Mouse (Mus musculus) urinary bladder, adult 2 months (tissue): ENCODE measurements around the gene Polr2e. TPM values are rescaled to one million over a fixed set of nuclear protein-coding genes. Genes with fewer than 3 reads are reported as not detected.

ENCODE experiments used
- DNase-seq: peaks from one replicate; pipeline ENCODE4 v3.0.0; 2022; ENCODE audit warnings: low spot score
- polyA plus RNA-seq: library from polyadenylated mRNA; depleted of rRNA; stranded (reverse); fragments of >200 nt; gene quantifications from 2 replicates; pipeline ENCODE4 v1.2.3, GENCODE M21; 2012

Gene Polr2e
- polyA plus RNA-seq, 1 experiment = 178 TPM

DNA sequence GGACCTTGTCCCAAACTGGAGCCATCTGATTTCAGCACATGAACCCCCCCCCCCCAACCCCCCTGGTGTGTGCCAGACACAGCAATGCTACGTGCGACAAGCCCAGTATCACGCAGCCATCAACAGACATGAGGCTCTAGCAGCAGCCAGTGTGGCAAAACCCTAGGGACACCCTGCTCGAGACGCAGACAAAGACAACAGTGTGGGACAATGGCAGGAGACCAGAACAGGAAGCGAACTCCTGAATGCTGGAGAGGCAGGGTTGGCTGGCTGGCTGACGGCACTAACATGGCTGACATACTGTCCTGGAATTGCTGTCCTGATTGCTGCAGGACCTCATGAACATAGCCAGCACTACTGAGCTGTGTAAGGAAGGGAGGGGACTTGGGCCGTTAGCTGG is 4.4 kb downstream of the Polr2e start:
- no peak for DNase-seq

DNA sequence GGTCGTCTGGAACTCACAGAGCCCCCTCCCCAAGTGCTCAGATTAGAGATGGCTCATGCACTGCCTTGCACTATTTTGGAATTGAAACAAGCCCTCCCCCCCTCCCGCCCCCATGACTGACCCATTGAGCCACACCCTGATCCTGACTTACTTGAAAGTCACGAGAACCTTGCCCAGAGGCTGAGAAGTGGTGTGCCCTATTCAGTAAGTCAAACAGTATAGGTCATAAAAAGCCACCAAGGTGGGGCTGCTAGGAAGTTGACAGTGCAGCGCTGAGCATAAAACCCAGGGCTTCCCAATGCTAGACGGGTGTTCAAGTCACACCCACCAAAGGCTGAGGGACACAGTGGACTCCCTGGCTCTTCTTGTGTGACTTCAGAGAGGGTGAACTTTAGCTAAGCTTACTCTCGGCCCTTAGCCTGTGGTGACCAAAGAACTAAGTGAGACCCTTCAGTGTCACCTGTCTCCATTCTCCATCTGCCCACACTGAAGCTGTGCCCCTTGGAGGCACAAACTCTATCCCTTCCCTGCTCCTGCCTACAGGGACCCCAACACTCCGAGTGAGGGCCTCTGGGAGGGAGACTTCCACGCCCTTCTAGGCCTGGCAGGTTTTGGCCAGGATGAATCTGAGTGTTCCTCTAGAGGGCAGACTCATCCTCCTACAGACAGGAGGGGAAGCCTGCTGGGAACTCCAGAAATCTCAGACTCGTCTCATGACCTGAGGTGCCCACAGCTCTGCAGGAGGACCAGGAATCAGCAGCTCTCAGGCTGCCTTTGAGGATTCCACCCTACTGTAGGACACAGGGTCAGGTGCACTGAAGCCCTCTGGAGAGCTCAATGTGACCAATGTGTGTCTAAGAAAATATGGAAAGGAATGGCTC is 5.8 kb downstream of the Polr2e start:
- DNase-seq = no peak

DNA sequence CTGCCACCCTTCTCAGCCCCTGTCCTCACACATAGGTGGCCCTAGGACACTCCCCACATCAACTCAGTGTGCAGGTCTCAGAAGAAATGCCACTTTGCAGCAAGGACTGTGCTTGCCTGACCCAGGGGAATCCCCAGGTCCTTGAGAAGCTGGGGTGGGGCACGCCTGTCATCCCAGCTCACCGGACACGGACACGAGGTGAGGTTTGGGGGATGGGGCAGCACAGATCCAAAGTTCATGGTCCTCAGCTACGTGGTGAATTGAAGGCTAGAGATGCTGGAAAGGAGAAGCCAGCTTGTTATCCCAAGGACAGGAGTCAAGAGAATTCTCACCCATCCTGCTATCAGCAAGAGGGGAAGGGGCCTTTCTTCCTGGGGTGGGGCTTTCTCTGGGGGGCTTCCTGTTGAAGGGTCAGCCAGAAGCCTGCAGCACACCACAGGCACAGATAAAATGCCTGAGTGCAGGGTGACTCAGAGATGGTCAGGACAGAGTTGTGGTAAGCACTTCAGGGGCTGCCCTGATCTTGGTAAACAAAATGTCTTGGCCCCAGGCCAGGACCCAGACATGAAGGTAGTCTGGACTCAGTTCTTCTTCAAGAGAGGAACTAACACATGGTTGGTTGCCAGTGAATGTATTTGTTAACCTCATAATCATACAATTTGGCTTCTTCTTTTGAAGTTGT is 6.7 kb downstream of the Polr2e start:
- DNase-seq = no peak

DNA sequence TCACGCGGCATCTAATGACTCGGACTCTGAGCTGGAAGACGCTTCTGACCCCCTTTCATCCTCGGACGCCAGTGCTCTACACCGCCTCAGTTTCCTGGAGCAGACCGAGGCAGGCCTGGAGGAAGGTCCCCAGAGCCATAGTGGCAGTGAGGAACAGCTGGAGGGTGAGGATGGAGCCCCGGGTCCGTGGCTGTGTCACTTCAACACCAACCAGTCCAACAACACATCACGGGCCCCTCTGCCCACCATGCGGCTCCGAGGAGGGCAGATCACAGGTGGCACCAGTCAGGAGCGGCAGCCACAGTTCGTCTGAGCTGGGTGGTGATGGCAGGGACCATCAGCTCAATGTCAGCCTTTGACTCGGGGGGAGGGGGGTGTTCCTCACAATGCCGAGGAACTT is 8.9 kb downstream of the Polr2e start:
- no peak for DNase-seq

DNA sequence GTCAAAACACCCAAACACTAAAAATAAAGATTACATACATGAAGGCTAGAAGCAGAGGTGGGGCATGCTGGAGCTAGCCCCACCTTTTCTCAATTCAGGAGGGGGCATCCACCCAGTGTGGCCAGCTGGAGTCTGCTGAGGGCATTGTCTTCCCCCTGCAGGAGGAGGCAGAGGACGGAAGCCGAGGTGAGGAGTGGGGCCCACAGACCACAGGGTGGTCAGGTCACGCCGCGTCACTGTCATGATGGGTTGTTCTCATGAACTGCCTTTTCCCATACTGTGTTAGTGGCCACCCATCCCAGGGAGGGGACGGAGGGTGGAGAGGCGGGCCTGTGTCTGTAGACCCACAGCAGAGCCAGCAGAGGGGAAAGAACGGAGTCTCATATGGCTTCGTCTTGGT is 9.4 kb downstream of the Polr2e start:
- DNase-seq = no peak

DNA sequence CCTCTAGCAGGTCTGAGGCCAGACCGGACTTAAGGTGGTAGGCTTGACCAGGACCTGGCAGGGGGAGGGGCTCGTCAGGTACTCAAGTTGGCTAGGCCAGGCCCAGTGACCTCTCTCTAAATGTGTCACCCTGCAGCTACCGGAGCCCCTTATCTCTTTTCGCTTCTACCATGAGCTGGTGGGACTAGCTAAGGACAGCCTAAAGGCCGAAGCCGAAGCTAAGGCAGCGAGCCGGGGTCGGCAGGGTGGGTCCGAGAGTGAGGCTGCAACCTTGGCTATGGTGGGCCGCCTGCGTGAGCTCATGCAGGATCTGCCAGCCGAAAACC is 11.1 kb downstream of the Polr2e start:
- no peak for DNase-seq

DNA sequence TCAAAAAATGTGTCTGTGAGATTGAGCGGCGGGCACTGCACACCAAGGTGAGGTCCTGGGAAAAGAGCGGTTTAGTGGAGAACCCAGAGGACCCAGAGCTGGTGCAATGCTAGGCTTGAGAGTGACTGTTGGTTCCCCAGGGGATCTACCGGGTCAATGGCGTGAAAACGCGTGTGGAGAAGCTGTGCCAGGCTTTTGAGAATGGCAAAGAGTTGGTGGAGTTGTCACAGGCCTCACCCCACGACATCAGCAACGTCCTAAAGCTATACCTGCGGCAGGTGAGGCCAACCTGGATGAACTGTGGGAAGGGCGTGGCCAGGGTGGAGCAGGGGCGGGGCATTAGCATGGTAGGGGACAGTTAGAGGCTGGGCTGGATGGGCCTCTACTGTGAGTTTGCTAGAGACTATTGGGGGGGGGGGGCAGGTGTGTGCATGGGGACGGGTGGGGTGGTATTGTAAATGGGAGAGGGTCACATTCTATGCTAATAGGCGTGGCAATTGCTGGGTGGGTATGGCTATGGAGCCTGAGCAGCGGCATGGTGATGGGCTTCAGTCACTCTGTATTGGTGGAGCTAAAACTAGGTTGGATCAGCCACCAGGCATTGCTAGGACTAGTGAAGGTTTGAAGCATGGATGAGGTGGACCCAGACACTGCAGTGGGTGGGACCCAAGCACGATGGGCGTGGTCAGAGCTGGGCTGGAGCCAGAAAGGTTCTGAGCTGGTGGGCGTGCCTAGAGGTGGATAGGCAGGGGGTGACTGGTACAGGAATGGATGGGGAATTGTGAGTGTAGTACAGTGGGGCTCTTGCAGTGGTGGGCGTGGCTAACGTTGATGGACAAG is 11.7 kb downstream of the Polr2e start:
- no peak for DNase-seq

DNA sequence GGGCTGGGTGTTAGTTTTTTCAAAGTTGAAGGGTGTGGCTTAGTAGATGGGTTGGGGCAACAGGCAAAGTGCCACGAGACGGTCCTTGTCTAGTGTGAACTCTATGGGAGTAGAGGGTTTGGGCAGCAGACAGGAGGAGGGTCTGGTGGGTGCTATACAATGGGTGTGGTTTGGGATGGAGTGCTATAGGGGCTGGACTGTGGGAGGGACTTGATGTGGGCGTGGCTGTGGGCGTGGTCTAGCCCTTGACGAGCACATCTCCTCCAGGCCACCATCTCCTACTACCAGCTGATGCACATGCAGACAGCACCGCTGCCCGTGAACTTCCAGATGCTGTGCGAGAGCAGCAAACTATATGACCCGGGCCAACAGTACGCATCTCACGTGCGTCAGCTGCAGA is 13.7 kb downstream of the Polr2e start:
- DNase-seq = no peak

DNA sequence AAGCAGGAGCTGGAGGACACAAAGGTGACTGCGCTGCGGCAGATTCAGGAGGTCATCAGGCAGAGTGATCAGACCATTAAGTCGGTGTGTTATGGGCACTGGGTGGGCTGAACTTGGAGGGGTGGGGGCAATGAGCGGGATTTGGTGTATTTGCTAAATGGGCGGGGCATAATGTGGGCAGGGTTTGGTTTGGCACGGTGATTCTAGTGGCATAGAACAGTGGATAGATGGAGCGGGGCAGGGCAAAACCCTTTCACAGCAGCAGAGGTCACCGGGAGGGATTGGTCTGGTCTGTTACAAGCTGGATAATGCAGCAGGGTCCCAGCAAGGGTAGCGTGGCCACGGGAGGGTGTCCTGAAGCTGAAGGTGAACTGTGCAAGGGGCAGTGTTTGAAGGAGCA is 14.1 kb downstream of the Polr2e start:
- DNase-seq = no peak

DNA sequence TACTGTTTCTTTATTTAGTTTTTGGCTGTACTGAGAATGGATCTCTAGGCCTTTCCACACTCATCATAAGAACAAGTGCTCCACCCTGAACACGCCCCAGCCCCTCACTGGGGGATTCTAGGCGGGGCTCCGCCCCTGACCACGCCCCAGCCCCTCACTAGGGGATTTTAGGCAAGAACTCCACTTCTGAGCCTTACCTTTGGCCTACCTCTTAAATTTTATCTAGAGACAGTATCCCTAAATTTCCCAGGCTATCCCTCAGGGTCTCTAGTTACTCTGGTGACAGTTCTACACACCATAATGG is 14.6 kb downstream of the Polr2e start:
- DNase-seq = no peak

DNA sequence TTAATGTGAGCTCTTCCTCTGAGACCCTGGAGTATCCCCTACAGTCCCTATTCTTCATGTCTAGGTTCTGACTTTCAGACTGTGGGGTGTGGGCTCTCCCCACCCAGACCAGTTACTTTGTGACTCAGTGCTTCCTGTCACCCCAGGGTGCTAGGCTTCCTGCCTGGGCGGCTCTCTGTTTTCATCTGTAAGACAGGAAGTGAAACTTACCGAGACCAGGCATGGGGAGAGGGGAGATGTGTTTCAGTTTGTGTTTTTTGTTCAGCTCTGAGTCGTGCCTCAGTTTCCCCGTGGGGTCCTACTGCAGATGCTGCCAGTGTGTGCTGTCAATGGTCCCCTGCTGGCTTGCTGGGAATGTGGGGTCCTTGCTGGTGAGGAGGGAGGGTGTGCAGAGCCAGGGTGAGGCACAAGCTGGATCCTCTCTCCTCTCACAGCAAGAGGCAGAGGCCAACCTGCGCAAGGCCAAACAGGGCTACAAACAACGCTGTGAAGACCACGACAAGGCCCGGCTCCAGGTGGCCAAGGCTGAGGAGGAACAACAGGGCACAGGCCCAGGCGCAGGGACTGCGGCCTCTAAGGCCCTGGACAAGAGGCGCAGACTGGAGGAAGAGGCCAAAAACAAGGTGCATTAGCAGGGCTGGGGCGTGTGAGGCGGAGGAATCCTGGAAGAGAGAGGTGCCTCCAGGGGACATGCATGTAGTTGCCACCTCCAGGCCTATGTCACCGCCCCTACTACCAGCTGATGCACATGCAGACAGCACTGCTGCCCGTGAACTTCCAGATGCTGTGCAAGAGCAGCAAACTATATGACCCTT is 15.2 kb downstream of the Polr2e start:
- DNase-seq = no peak

DNA sequence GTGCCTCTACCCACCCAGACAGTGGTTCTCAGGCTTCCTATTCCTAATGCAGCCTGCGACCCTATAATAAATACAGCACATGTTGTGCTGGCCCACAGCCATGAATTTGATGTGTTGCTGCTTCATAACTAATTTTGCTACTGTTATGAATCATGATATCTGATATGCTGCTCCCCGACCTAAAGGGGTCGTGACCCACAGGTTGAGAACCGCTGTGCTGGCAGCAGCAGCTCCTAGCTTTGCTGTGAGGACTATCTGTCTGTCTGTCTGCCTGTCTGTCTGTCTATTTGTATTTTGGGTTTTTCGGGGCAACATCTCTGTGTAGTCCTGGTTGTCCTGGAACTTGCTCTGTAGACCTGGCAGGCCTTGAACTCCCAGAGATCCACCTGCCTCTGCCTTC is 15.8 kb downstream of the Polr2e start:
- DNase-seq = no peak

DNA sequence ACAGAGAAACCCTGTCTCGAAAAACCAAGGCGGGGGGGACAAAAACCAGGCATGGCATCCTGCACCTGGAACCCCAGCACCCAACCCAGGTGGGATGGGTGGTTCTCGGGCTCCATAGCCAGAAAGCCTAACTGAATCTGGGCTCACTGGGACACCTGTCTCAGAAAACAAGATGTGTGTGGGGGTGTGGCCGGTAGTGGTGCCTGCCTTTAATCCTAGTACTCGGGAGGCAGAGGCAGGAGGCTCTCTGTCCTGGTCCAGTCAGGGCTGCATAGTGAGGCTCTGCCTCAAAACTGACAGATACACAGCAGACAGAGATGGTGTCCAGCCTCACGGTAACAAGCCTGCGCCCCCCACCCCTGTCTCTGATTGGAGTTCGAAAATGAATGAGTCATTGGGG is 16.8 kb downstream of the Polr2e start:
- no peak for DNase-seq

DNA sequence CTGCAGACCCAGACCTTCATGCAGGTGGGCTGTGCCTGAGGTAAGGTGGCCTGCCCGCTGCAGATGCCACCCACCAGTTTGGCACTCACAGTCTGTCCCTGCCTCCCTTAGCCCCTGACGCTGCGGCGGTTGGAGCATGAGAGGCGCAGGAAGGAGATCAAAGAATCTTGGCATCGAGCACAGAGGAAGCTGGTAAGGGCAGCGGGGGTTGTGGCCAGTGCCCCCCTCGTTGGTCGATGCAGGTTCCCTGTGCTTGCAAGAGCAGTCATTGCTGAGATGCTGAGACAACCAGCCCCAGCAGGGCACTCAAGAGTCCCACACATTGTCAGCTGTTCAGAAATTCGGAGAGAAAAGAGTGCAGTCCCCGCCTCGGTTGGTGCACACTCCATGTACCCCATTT is 17.4 kb downstream of the Polr2e start:
- no peak for DNase-seq

DNA sequence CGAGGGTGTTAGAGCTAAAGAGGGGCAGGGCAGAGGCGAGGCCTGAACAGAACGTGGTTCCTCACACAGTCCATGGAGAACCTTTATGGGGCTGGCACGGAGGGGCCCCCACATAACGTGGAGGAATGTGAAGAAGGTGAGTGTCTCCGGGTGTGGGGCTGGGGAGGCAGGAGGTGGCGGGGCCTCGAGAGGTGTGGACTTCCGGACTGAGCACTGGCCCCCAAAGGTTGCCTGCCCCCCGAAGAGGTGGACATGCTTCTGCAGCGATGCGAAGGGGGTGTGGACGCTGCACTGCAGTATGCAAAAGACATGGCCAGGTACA is 18.3 kb downstream of the Polr2e start:
- no peak for DNase-seq

DNA sequence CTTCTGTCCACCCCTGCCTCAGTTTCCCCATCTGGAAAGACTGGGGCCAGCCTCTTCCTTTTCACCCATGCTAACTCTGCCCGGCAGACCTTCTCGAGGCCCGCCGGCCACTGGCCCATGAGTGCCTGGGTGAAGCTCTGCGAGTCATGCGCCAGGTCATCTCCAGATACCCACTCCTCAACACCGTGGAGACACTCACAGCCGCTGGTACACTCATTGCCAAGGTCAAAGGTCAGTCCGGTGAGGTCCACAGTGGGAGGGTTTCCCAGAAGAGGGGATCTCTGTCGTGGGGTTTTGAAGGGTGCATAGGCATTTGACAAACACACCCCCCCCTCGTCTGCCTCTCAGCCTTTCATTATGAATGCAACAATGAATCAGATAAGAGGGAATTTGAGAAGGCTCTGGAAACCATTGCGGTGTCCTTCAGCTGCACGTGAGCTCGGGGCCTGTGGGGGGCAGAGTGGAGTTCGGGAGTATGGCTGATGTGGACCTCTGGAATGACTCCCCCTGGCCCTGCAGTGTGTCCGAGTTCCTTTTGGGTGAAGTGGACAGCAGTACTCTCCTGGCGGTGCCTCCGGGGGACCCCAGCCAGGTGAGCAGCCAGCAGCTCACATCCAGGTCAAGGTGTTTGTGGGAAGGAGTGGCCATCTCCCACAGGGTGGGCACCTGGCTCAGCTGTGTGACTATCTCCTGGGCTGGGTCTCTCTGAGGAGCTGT is 18.8 kb downstream of the Polr2e start:
- DNase-seq = no peak

DNA sequence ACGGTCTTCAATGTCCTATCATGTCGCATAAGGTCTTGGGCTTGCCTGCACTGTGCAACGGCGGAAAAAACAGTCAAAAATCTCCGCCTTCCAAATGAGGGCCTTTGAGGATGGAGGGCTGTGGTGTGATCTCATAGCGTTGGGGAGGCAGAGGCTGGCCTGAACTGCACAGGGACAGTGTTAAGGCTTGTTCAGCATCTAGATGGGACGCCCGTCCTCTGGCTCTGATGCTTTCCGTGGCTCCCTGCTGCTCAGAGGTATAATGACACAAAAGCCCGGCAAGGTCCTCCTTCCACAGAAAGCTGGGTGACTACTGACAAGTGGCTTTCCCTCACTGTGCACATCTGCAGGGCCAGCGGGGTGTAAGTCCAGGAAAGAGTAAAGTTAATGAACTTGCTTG is 19.4 kb downstream of the Polr2e start:
- DNase-seq = no peak

DNA sequence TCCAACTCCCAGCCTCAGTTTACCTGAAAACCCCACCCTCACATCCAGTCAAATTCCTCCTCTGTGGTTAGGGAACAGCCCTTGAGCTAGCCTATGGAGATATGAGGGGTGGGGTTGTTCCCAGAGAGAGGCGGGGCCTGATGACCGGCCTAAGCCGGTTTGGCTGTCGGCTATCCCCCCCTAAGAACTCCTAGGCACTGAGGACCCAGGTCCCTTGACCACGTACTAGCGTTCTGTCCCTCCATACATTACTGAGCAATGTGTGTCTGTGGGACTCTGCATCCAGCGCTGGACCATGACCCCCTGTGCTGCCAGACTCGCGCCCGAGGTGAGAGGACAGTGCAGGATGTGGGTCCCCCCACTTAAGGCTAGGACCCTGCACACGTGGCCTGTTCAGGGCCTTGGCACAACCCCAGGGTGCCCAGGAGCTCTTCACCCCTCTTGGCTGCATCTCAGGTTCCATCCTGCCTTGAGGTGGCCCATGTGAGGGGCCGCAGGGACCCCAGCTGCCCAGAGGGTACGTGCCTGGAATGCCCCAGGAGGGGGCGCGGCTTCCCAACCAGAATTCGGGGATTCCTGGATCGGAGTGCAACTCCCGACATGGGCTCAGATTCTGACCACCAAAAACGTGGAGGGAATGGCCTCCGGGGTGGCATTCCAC is 20.0 kb downstream of the Polr2e start:
- DNase-seq = no peak

DNA sequence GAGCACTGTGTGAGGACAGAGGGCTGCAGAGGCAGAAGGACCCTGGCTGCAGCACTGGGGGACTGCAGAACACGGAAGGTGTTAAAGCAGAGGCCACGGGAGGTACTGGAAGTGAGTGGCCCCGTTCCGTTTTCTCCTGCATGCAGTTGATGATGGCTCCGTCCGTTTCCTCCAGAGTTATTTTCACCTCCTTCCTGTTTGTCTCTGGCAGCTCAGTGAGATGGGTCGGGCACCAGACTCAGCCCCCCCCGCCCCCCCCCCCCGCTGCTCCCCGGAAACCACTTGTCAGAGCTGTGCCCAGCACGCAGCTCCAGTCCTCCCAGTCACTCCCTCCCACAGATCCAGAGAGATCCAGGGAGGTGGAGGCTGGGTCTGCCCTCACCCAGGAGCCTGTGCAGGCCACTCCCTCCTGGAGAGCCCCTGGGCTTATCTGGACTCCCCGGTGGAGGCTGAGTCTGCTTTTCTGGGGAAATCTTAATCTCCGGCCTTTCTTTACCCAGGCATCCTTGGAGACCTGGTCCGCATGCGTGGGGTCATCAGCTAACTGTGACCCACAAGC is 20.8 kb downstream of the Polr2e start:
- no peak for DNase-seq

DNA sequence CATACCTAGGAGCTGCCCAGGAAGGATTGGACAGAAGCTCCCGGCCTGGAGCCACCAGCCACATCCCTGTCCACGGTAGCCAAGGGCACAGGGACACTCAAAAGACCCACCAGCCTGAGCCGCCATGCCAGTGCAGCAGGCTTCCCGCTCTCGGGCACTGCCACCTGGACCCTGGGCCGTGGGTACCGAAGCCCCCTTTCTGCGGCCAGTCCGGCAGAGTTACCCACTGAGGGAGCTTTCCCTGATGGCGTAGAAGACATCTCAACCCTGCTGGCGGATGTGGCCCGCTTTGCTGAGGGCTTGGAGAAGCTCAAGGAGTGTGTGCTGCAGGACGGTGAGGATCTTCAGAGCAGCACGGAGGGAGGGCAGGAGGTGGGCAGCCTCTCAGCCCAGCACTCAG is 21.8 kb downstream of the Polr2e start:
- DNase-seq = no peak

DNA sequence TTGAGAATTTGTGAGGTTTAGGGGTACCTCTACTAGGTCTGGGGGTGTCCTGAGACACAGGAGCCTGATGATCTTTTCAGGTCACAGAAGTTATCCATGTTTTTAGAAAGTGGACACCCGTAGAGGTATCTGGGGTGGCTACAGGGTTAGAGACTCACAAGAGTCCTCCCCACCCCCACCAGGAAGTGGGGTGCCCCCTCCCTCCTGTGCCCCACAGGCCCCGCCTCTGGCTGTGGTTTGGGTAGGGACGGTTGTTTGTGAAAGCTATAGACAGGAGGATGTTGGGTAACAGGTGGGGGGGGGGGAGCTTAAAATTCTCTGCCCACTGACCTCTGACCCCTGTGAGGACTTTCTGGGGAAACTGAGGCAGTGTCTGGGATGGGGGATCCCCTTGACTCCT is 22.2 kb downstream of the Polr2e start:
- no peak for DNase-seq
